Mouse (Mus musculus) ovary, adult 18-20 months (tissue): ENCODE measurements around the gene Eloa.

Experiments
- DNase-seq: peaks from one replicate; pipeline ENCODE4 v3.0.0; 2022; ENCODE audit warnings: low spot score, mixed read lengths

Gene Eloa

DNA sequence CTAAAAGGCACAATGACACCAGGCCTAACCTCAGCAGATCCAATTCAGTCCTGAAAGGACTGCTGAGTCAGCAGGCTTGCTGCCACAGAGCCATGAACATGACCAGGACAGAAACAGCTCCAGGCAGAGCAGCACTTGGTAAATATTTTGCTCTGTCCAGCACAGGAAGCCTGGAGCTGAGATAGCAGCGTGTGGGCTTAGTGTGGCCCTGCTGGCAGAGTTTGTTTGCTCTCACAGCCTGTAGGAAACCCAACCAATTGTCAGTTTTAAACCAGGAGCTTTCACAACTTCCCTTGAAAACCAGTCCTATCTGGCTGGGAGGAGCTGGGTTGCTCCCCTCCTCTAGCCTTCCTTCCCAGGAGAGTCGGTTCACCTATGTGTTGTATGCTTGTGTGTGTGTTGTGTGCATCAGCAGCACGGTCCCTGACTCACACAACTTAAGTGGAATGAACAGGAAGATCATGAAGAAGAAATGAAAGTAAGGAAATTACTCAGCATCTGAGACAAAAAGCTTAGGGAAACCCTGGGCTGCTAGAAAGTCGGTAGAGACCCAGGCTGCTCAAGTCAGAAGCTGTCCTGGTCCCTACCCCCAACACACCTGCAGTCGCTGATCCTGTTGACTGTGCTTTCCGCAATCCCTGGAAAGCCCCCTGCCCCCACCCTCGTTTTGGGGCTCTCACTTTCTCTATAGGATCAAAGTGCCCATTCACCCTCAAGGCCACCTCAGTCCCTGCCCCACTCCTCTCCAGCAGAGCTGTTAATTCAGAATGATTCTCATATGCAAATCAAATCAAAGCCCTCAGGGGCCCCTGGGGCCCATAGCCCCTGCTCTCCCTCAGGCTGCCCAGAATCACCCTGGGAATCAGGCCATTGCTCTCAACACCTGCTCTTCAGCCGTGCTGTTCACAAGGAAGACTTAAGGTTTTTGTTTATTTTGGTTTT is 9.7 kb upstream of the Eloa start:
- DNase-seq = peak; percentile 39

DNA sequence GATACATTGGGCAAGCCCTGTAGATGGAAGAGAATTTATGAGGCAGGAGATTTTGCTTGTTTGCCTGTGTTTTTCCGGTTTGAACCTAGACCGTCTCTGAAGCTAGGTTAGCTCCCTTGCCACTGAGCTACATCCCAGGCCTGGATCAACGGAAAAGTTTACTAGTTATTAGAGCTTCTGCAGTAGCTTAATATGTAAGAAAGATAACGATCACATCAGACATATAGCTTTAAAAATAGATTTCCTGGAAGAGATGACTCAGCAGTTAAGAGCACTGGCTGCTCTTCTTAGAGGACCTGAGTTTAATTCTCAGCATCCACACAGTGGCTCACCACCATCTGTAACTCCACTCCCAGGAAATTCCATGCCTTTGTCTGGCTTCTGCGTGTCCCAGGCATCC is 7.1 kb upstream of the Eloa start:
- DNase-seq = no peak

DNA sequence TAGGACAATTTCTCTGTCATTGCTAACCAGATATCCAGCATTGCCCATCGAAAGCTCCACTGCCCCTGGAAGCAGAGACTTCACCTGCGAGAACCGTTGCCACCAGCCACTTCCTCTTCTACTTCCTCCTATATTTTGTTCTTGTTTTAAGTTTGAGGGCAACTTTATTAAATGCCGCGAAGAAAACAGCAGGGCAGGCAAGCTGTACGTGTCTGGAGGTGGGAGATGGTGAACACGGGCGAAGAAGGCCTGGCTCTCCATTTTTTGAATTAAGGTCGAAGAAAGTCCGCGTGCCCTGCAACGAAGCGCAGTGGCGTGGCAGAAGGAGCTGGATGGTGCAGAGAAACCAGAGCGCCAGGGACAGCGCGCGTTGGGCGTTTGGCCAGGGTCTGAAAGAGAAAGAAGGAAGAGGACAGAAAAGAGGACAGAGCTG is 6.6 kb upstream of the Eloa start:
- no peak for DNase-seq

DNA sequence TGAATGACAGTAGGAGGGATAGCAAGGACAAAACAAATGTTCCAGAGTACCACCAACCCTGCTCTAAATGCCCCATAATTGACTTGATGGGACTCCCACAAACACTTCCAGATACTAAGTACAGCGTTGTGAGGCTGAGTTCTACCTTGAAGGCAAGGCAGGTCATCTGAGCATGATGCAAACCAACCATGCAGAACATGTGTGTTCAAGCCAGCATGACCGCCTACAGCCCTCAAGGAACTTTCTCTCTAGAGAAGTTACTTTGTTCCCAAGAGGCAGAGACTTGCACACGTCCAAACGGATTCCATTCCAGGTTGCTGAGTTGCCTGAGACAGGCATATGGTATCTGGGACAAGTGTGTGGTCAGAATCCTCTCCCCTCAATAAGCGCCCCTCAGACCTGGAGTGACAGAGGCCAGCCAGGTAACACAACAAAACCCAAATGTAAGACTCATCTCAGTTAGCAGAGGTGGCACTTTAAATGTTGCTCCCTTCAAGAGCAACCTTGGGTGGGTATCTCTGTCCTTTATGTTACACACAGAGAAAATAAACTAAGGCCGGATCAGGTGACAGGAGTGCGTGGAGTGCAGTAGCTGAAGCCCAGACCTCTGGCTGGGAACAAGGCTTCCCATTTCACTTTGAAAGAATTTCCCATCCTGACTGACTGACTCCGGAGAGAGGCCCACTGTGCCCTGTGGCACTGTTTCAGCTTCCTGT is 6.0 kb upstream of the Eloa start:
- no peak for DNase-seq

DNA sequence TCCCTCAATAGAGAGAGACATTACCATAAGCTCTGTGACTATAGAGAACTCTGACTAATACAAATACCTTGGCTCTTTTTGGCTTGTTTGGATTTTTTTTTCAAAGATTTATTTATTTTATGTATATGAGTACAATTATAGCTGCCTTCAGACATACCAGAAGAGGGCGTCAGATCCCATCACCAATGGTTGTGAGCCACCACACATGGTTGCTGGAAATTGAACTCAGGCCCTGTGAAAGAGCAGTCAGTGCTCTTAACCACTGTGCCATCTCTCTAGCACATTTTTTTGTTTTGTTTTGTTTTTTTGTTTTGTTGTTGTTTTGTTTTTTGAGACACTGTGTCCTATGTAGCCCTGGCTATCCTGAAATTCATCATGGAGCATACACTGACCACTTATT is 3.8 kb upstream of the Eloa start:
- no peak for DNase-seq

DNA sequence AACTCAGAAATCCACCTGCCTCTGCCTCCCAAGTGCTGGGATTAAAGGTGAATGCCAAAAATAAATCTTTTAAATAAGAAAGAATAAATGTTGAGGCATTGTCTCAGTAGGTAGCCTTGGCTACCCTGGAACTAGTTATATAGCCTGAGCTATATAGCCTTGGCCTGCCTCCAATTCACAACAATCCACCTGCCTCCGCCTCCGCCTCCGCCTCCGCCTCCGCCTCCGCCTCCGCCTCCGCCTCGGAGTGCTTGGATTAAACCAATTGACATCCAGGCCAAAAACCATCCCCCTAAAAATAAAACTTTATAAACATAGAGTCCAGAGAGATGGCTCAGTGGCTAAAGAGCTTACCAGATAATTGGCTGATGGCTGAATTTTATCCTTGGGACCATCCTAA is 1.4 kb upstream of the Eloa start:
- DNase-seq = no peak

DNA sequence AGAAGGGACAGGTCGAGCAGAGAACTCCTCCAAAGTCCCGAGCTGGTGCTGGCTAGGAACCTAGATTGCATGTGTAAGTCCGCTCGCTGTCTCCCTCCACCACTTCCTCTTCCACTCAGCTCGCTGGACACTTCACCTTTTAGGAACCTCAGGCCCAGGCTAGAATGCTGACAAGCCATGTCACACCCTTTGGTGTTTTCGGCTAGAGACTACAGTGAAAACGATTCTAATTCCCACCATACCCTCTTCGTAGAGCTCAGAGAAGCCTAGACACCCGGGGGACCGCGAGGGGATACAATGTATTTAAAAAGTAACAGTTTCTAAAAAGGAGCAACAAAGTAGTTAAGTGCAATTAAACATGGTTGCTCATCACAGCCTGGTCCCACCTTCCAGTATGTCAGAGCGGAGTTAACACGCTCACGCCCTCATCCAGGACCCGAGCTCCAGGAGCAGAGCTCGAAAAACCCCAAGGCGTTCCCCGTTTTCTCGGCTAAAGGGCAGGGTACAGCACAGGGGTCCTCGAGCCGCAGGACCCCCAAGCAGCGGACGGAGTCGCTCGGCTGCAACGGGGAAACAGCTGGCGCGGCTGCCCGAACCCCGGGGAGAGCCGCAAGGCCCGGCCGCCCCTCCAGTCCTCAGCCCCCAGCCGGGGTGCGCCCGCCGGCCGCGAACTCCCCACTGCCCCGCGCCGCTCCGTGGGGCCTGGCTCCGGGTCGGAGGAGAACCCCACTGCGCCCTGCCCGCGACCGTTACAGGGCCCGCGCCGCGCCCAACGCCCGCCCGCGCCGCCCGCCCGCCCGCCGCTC is 617 bp downstream of the Eloa start:
- no peak for DNase-seq

DNA sequence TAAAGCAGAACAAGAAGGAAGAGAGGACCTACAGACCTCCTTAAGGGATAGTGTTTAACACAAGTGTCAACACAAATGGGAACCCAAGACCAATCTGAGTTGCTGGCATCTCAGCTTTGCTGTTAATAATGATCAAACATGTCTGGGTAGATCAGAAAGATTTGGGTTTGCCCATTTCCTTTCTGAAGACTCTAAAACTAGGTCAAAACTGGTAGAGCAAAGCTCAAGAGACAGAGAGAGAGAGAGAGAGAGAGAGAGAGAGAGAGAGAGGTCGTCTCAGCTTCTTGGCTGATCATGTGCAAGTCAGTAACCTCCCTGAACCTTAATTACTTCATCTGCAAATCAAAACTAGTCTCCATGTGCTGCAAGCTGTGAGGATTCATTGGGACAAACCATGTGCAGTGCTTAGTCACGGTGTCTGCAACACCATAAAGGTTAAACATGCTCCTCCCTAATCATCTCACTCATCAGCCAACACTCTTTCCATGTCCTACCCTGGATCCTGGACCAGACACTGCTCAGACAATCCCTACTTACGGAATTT is 5.4 kb downstream of the Eloa start:
- no peak for DNase-seq

DNA sequence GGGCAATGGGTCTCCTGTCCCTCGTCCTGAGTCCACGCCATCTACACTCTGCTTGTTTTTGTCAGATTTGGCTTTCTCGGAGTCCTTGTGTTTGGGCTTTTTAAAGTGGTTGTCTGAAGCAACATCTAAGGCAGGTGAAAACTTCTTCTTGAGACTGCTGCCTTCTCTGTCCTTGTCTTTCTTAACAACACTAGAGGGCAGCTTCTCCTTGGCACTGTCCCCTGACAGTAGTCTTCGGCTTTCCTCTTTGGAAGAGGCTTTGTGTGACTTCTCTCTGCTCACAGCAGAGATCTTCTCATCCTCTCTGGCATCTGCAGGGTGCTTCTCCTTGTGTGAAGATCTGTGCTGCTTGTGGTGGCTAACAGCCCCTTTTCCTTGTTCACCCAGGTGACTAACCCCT is 11.0 kb downstream of the Eloa start:
- no peak for DNase-seq

DNA sequence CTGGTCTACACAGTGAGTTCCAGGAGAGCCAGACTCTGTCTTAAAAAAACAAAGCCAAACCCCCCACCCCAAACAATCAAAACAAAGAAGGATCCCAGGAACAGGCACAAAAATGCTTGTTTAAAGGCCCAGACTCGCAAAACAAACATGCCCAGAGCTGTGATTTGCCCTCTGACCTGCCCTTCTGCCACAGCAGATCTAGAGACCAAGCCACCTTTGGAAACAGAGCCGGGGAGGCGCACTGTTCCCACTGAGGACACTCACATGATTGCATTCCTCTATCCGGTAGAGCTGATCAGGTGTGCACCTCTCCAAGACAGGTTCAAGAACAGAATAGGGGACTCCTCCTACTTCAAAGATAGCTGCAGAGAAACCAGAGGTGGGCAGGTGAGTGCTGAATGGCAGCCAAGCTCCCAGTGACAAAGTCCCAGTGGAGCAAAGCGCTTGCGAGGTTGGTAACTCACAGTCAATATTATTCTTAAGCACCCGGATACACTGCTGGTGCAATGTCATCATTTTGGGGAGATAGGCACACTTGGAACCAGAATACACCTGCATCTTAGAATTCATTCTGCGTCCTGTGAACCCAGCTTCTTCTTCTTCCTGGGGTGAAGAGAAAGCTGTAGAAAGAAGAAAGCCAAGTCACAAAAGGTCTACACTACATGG is 12.6 kb downstream of the Eloa start:
- no peak for DNase-seq

DNA sequence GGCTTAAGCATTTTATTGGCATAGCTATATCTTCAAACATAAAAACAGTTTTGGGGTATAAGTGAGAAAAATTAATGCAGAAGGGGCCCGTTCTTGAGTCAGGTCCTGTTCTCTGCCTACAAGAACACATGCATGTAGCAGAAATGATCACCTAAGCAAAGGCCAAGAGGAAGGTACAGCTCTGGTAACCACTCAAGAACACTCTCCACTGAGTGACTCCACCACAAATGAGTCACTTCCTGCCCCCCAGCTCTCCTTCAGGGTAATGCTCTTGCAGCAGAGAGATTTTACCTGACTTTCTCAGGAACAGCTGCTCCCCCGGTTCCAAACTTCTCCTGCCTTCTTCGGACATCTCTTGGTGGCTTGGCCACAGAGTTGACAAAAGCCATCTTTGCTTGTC is 14.7 kb downstream of the Eloa start:
- DNase-seq = no peak

DNA sequence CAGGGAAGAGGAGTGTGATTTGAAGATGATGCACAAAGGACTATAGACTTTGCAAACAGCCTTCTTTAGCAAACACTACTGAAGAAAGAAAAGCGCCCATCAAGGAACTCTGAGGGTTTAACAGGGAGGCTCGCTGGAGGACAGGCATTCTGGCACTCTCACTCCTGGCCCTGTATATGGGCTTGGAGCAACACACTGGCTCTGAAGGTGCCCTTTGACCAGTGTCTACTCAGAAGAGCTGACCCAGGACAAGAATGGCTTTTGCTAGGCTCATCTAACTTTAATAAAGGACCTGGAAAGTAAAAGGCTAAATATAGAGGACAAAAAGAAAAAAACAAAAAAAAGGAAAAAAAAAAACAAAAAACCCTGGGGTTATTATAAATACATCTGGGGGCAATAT is 16.6 kb downstream of the Eloa start:
- DNase-seq = no peak

DNA sequence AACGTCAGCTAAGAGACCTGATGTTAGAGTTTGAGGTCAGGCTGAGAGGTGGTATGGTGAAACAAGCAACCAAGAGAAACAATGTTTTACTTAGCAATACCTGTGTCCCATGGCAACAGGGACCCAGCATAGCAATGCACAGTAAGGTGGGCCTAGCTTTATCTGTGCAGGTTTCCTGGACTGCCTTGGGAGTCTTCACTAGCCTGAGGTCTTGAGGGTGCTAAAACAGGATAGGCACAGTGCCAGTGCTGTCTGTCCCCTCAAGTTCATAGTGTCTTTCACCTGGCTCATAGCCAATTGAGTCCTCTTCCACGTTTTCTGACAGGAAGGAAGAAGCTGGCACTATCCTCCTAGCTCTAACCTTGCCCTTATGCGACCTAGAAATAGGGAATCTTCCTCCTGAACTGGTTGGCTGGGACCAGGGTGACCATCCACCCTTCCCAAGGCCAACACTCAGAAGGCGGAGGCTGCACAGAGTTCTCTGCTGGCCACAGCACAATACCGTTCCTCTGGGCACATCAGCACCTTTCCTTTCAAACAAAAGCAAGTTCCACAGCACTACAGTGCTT is 17.4 kb downstream of the Eloa start:
- no peak for DNase-seq

DNA sequence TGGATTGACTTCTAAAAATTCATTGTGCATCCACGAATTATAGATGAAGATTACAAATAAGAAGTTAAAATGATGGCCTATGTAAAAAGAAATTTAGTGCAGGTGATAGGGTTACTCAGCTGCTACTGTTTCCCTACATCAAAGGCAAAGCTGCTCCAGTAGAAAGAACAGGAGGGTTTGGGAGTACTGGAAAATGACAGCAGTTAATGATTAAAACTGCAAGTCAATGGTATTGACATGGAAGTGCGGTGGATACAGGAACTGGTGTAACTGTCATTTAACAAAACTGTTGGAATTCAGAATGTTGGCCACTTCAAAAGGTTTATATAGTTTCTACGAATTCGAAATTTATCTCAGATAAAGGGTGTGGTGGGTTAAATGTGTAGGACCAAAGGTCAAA is 26.4 kb downstream of the Eloa start:
- no peak for DNase-seq

DNA sequence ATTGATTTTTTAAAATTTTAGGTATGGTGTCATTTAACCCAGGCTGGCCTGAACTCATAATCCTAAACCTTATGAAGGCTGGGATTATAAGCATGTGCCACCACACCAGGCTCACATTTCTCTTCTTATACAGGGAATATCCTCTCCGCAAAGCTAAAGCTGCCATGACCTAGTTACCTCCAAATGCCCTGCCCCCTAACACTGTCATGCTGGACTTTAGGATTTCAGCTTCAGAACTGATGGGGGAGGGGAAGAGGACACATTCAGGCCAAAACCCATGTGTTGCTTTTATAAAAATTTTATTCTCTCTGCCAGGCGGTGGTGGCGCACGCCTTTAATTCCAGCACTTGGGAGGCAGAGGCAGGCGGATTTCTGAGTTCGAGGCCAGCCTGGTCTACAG is 27.6 kb downstream of the Eloa start:
- DNase-seq = no peak

DNA sequence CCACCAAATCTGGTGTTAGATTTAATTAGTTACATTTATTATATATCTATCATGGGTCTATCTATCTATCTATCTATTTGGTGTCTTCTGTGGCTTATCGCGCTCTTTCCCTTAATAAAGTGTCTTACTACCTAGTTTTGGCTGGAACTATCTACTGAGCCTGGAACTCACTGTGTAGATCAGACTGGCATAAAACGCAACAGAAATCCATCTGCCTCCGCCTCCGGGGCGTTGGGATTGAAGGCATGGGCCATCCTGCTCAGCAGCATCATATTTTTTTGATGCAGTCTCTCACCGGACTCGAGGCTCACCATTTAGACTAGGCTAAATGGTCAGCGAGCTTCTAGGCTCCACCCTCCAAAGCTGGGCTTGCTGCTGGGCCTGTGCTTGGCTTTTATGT is 33.8 kb downstream of the Eloa start:
- no peak for DNase-seq

DNA sequence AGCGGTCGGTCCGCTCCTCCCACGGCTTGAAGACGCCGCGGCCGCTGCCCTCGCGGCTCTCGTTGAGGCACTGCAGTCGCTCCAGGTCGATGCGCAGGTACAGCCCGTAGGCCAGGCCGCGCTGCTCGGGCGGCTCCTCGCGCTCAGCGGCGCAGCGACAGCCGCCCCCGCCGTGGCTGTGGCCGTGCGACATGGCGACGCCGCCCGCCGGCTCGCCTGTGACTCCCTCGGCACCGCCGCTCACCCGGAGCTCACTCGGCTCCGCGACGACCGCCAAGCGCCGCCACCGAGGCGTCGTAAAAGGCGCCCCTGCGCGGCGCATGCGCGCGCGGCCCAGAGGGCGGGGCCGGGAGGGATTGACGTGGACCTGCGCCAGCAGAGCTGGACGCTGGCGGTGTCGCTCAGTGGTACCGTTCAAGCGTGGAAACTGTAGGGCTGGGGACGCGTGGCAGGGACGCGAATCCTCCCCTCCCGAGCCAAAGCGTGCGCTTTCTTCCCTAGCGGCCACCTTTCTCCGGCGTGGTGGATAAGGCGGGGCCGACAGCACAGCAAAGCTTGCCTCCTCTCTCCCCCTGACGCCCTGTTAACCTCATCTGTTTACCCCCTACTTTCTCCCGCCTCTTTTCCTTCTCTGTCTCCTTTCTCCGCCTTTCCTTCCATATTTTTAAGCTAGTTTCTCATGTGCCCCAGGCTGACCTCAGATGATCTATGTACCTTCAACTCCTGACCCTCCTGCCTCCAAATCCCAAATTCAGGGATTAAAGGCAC is 34.4 kb downstream of the Eloa start, which contains the start of gene Pithd1:
Pithd1 (minus strand) TSS at position 322 of the 768 bp plus-strand sequence.
- DNase-seq = peak; percentile 84

DNA sequence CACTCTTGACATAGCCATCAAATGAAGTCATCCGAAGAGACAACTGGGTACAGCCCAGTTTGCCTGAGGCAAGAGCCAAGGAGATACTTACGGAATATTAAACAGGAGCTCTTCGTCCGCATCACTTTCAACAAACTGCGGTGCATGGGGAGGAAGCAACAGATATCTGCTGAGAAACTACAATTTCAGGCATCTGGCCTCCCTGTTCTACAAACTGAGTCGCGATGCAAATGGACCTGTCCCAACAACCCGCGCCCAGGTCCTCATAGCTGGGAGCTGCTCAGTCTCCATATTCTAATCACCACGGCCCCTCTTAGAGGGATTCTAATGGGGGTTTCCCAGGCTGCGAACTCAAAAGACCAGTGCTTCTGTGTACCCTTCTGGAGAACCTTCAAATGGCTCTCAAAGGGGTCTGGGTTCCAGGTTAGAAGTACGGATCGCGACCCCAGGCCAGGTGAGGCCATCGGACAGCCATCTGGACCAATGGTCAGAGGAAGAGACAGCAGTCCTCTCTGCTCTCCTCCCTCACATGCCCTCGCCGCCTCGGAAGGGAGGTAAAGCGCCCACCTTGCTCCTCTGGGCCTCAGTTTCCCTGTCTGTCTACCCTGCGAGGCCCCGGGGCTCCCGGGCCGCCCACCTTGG is 35.1 kb downstream of the Eloa start:
- no peak for DNase-seq

DNA sequence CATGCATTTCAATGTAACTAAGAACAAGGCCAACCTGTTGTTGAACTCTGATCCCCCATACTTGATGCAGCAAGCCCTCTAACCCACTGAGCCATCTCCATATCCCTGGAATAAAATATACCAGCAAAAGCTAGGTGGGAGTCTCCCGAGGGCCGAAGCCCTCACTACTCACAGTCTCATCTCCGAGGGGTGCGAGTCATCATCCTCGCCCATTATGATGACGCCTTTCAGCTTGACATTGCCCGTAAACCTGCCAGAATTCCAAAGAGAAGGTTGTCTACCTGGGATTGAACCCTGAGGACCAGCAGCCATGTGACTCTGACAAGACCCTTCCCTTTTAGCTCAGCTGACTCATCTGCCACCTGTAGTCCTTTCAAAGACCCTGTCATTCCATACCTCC is 35.8 kb downstream of the Eloa start:
- no peak for DNase-seq

DNA sequence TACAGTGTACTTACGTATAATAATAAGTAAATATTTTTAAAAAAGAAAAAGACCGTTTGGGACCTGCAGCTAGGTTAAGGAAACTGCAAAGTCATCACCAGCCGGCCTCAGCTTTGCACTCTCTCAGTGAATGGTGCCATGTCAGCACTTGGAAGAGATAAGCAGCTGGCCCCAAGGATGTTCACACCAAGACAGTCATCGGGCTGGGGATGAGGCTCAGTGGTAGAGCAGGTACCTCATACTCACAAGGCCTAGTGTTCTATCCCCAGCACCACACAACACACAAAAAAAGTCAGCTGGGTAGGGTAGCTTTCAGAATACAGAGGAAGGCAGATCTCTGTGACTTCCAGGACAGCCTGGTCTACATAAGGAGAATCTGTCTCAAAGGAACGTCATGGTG is 36.4 kb downstream of the Eloa start:
- DNase-seq = no peak
